Mouse (Mus musculus) hindbrain, embryonic 16.5 days (tissue): ENCODE measurements around the gene Ankrd24. TPM values are rescaled to one million over a fixed set of nuclear protein-coding genes. Genes with fewer than 3 reads are reported as not detected.
A peak's percentile ranks its signal among the peaks of the same experiment; 100 is the strongest.

Experiments
- ATAC-seq: fragments of 200-750 bp; cut with Nextera tagmentation; 2 replicates; pipeline ENCODE4 v1.8.0; 2017; ENCODE audit warnings: moderate TSS enrichment, moderate library complexity
- H3K27ac ChIP-seq: fragments of 300-500 bp; sonication (generic); 2 replicates; pipeline ENCODE4 v1.5.1; 2014; ENCODE audit warnings: low read depth, mild to moderate bottlenecking, control low read depth, low read length, moderate library complexity
- H3K27me3 ChIP-seq: fragments of 300-500 bp; sonication (generic); replicated peaks from 2 replicates; pipeline ENCODE4 v1.6.1; 2014; ENCODE audit warnings: low read length; ENCODE audit not compliant: control insufficient read depth, insufficient read depth
- H3K36me3 ChIP-seq: fragments of 300-500 bp; sonication (generic); 2 replicates; pipeline ENCODE4 v1.6.1; 2014; ENCODE audit warnings: mild to moderate bottlenecking, low read length, moderate library complexity, mixed read lengths; ENCODE audit not compliant: control insufficient read depth, insufficient read depth
- H3K4me1 ChIP-seq: fragments of 300-500 bp; sonication (generic); 2 replicates; pipeline ENCODE4 v1.6.1; 2014; ENCODE audit warnings: low read depth, low read length; ENCODE audit not compliant: control insufficient read depth, insufficient read depth
- H3K4me2 ChIP-seq: fragments of 300-500 bp; sonication (generic); 2 replicates; pipeline ENCODE4 v1.6.1; 2014; ENCODE audit warnings: mild to moderate bottlenecking, low read length, control low read depth, moderate library complexity
- H3K4me3 ChIP-seq: fragments of 300-500 bp; sonication (generic); 2 replicates; pipeline ENCODE4 v1.5.1; 2014; ENCODE audit warnings: mild to moderate bottlenecking, low read length, control low read depth, moderate library complexity
- H3K9ac ChIP-seq: fragments of 300-500 bp; sonication (generic); 2 replicates; pipeline ENCODE4 v1.6.1; 2014; ENCODE audit warnings: low read depth, mild to moderate bottlenecking, control low read depth, low read length, moderate library complexity
- H3K9me3 ChIP-seq: fragments of 300-500 bp; sonication (generic); 2 replicates; pipeline ENCODE4 v1.6.1; 2014; ENCODE audit warnings: mild to moderate bottlenecking, low read length, moderate library complexity; ENCODE audit not compliant: control insufficient read depth
- WGBS: fragments of 180-500 bp; shearing (Covaris S2); extraction: QIAGEN DNeasy Blood & Tissue Kit; methylation state at CpG from one replicate; pipeline ENCODE4 v1.1.7; 2014; 5-methylcytosine and 5-hydroxymethylcytosine counted together
- polyA plus RNA-seq: library from polyadenylated mRNA; unstranded; fragments of >200 nt; fragmentation: Nextera tagmentation; extraction: Ambion mirVana; gene quantifications from 2 replicates; pipeline ENCODE4 v1.2.1, GENCODE M21; 2015

Gene Ankrd24
- polyA plus RNA-seq, 1 experiment from 2014 or later: 19.2 TPM

DNA sequence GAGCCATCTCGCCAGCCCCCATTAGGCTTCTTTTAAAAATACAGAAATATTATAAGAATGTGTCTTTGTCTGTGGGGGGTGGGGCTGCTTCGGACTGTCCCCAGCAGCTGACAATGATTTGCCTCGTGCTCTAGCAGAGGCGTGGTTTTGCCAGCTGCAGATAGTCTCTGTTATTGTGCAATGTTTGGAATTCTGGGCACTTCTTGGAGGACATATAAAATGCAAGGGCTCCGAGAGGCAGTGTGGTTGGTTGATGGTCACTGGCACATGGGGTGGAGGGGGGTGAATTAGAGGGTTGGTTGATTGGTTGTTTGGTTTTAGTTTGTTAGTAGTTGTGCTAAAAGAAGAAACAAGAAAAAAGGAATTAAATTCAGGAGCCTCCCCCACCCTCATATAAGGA is 8.4 kb upstream of the Ankrd24 start:
- Histone ChIP-seq H3K36me3 (peaks cover 14% of the 10 kb centered on the region), H3K27ac (no peak overlapping the region), H3K4me3 (no peak overlapping the region), H3K9ac (no peak overlapping the region), H3K9me3 (no peaks in the 10 kb centered on the region), H3K4me2 (no peak overlapping the region), H3K27me3 (no peaks in the 10 kb centered on the region), H3K4me1 (no peaks in the 10 kb centered on the region)
- 90% methylated on average over 5 of the region's 5 CpGs for WGBS
- ATAC-seq: no peak

DNA sequence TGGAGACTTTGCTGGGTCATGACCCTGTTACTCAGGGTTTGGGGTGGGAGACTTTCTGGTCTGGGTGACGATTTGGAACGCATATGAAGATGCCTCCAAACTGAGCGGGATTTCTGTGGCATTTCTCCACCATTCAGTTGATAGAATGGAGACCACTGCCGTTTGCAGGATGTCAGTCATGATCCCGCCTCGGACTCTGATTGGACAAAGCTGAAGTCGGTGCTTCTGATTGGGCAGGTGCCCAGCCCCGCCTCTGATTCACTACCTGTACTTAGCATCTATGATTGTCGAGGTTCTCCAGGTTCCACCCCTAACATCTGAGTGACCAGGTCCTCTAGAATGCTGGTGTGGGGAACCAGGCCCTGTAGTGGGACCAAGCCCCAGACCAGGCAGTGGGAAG is 7.6 kb upstream of the Ankrd24 start:
- Histone ChIP-seq H3K4me3 (no peak overlapping the region), H3K9ac (no peak overlapping the region), H3K4me1 (no peaks in the 10 kb centered on the region), H3K27me3 (no peaks in the 10 kb centered on the region), H3K36me3 (peaks cover 14% of the 10 kb centered on the region), H3K27ac (no peak overlapping the region), H3K9me3 (no peaks in the 10 kb centered on the region), H3K4me2 (no peak overlapping the region)
- no peak for ATAC-seq
- 55% methylated on average over 9 of the region's 9 CpGs for WGBS

DNA sequence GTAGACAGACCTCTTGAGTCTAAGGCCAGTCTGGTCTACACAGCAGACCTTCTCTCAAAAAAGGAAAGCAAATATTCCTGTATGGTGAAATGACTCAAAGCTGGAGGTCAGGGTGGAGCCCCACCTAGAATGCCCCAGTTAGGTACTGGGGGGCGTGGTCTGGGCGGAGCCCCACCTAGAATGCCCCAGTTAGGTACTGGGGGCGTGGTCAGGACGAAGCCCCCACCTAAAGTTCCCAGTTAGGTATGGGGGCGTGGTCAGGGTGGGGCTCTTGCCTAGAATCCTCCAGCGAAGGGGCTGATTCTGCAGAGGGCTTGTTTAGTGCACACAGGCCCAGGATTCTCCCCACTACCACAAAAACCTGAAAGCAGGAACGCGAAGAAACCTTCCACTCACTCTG is 4.9 kb upstream of the Ankrd24 start:
- Histone ChIP-seq H3K27ac (no peak overlapping the region), H3K36me3 (peaks cover 14% of the 10 kb centered on the region), H3K4me1 (peaks cover 16% of the 10 kb centered on the region), H3K9ac (no peak overlapping the region), H3K9me3 (no peaks in the 10 kb centered on the region), H3K4me2 (no peak overlapping the region), H3K27me3 (no peaks in the 10 kb centered on the region), H3K4me3 (no peak overlapping the region)
- ATAC-seq: no peak
- 63% methylated on average over 8 of the region's 8 CpGs for WGBS

DNA sequence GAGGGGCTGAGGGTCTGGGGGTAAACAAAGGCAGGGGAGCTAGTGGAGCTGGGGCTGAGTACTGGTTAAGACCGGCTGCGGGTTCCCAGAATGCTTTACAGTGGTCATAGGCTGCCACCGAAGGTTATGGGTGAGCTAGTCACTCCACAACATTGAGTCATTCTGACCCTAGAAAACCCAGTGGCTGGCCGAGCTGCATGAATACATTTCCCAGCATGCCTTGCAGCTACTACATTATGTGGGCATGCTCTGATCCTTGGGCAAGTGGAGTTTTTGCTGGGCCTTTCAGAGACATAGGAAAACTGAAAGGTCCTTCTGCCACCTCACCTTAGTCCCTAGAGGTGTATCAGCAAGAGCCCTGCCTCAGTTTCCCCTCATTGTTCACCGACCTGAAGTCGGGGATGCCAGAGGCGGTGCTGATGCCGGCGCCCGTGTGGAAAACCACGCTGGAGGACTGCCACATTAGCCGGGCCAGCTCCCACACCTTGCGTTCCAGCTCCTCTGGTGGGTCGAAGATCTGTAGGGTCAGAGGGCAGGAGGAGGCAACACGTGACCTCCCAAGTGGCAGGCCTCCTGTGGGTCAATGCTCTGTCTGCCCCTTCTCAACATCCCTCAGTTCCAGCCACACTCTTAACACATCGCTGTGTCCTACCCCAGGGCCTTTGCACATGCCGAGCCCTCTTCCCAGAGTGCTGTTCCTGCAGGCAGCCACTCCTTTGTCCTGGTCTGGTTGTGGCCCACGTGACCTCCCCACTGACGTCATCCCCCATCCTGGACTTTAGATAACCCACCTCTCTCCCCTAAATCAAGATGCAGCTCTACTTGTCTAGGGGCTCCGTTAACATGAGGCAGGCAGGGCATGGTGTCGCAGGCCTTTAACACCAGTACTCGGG is 2.0 kb upstream of the Ankrd24 start:
- H3K4me1 ChIP-seq: peaks cover 16% of the 10 kb centered on the region
- peak overlapping the region; percentile 93 for H3K4me2 ChIP-seq
- peaks cover 14% of the 10 kb centered on the region for H3K36me3 ChIP-seq
- peak overlapping the region; percentile 87 for H3K9ac ChIP-seq
- no peak overlapping the region for H3K27ac ChIP-seq
- ATAC-seq: 0 out of 2 replicates have a peak, but pooled peaks have one; percentile 3
- no peaks in the 10 kb centered on the region for H3K9me3 ChIP-seq
- peak overlapping the region; percentile 84 for H3K4me3 ChIP-seq
- H3K27me3 ChIP-seq: peaks cover 4% of the 10 kb centered on the region; the same call in 1 of the 2 replicates
- 92% methylated on average over 22 of the region's 22 CpGs for WGBS

DNA sequence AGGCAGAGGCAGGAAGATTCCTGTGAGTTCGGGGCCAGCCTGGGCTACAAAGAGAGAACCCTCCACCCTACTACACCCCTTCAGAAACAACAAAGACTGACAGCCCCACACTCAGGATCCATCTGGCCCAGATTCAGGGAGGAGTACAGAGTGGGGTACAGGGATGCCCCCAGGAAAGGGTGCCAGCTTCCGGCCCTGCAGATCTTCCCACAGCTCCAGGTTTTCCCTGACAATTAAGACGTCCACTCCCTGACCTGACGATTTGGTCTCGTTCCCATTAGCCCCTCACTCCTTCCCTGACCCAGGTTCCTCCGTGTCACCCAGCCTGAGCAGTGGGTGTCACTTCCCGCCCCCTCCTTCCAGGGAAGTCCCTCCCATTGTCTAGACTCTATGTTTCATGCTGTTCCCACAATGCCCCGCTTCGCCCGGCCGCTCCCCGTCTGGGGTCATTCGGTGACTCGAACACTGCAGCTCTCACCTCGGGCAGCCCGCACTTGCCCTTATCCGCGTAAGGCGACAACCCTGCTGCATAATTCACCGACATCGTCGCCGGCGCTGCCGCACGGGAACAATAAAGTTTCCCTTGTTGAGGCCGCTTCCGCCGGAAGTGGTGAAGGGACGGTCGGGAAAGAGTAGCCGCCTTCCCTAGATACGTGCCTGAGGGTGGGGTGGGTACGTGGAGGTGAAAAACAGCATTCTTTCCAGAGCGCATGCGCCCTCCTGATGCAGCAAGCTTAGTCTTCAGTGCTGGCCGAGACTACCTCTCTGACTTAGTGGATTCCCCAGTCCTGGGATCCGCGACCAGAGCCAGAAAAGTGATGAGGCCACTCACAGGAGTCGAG is 1.1 kb upstream of the Ankrd24 start, which contains the start of gene Sirt6:
Sirt6 (minus strand) TSS at position 804 of the 842 bp plus-strand sequence.
- H3K36me3 ChIP-seq: peaks cover 11% of the 10 kb centered on the region

DNA sequence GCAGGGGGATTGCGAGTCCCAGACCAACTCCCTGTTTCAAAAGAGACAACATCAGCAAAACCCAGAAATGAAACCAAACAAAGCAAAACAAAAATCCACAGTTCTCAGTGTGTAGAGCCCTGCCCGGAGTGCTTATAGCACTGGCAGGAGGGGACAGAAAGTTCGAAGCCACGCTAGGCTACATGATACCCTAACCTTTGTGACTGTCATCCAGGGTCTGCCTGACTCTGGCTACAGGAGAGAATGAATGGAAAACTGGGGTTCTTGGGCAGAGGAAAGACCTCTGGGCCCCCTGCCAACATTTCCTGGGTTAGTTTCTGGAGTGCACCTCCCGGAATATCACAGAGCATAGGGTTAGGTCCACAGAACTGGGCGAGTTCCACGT is 512 bp upstream of the Ankrd24 start:
- Histone ChIP-seq H3K27me3 (peaks cover 4% of the 10 kb centered on the region; the same call in 1 of the 2 replicates), H3K27ac (peak overlapping the region; percentile 87), H3K4me3 (peak overlapping the region; percentile 84), H3K9ac (peak overlapping the region; percentile 87), H3K4me1 (peaks cover 16% of the 10 kb centered on the region), H3K9me3 (no peaks in the 10 kb centered on the region), H3K4me2 (peak overlapping the region; percentile 93), H3K36me3 (peaks cover 6% of the 10 kb centered on the region)
- ATAC-seq: peak; percentile 35
- WGBS: 61% methylated on average over 7 of the region's 7 CpGs

More for the DNA sequence above, 1.1 kb upstream of the Ankrd24 start, which contains the start of gene Sirt6:
- Histone ChIP-seq H3K4me2 (peak within 1 kb of the TSS; percentile 93), H3K4me3 (peak within 1 kb of the TSS; percentile 84), H3K4me1 (peaks cover 16% of the 10 kb centered on the region), H3K9ac (peak within 1 kb of the TSS; percentile 87), H3K27ac (peak within 1 kb of the TSS; percentile 87), H3K27me3 (peaks cover 4% of the 10 kb centered on the region; the same call in 1 of the 2 replicates), H3K9me3 (no peaks in the 10 kb centered on the region)
- peak; percentile 90 for ATAC-seq
- 5% methylated on average over 40 of the region's 40 CpGs for WGBS

DNA sequence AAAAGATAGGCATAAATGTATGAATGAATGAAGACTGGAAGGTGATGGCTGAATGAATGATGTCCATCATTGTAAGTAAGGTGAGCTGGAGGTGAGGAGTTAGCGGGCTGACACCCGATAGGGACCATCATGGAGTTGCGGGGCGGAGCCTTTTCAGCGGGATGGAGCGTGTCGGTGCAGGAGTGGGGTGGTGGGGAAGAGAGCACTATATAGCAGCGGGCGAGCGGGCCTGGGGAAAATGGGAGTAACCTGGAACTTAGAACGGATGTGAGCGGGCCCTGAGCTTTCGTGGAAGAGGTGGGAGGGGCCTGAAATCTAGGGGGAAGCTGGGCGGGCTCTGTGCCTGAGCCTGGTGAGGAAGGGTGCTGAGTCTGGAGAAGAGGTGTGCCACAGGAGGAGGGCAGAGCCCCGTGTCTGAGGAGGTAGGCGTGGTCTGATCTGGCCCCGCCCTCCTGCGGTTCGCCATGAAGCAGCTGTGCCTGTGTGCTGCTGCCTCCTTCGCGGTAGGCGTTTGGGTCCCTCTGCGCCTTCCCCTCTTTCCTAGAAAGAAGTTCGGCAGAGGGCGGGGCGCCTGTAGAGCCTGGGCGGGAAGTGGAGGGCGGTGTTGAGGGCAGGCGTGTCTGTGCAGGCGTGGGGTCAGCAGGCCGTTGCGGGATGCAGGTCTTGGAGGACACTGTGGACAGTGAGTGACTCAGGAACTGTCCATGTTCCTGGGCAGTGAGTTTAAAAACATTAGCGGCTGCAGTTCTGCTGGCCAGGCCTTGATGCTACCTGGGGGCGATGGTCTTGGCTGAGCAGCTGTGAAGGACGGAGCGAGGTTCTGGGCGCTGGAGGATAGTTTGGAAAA is 5.1 kb downstream of the Ankrd24 start:
- peak; percentile 90 for ATAC-seq
- peak overlapping the region; percentile 78 for H3K9ac ChIP-seq
- H3K27ac ChIP-seq: peak overlapping the region; percentile 72
- peak overlapping the region; percentile 57 for H3K4me3 ChIP-seq
- peaks cover 4% of the 10 kb centered on the region; the same call in 1 of the 2 replicates for H3K27me3 ChIP-seq
- 3% methylated on average over 37 of the region's 37 CpGs for WGBS
- H3K4me1 ChIP-seq: peaks cover 3% of the 10 kb centered on the region
- no peaks in the 10 kb centered on the region for H3K36me3 ChIP-seq
- peak overlapping the region; percentile 63 for H3K4me2 ChIP-seq
- H3K9me3 ChIP-seq: no peaks in the 10 kb centered on the region

DNA sequence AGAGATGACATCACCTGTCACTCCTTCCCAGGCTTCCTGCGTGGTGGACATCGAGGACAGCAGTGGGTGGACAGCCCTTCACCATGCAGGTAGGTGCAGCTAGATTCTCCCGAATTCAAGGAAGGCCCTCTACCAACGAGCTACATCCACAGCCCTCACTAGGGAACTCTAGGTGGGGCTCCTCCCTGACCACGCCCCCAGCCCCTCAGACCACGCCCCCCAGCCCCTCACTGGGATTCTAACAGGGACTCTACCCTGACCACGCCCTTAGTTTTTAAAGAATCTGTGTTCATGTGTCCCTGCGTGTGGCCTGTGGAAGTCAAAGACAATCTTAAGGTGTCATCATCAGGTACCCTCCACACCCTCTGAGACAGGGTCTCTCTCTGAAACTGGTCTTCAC is 8.0 kb downstream of the Ankrd24 start:
- 22% methylated on average over 8 of the region's 8 CpGs for WGBS
- ATAC-seq: no peak
- H3K9ac ChIP-seq: no peak overlapping the region
- no peaks in the 10 kb centered on the region for H3K36me3 ChIP-seq
- no peak overlapping the region for H3K4me3 ChIP-seq
- no peak overlapping the region for H3K4me2 ChIP-seq
- no peaks in the 10 kb centered on the region for H3K9me3 ChIP-seq
- H3K4me1 ChIP-seq: peaks cover 9% of the 10 kb centered on the region
- H3K27ac ChIP-seq: no peak overlapping the region
- H3K27me3 ChIP-seq: no peaks in the 10 kb centered on the region
